In genomic region chr3:31374061-31374460, GRCm38 (mm10) we compare ENCODE assay signal across 12 mouse cellular contexts.
"Had no signal": no experiment of that assay in that cellular context is flagged by ENCODE, and none has a peak within 500 bp of the region (broad histone marks: within the 10 kb centered on the region; RNA-seq: fewer than 3 reads in every experiment).

No protein-coding gene starts in this region.

- DNase-seq: left cerebral cortex, postnatal 4 days; liver; liver, embryonic 13.5 days; liver, postnatal 0 days; lung, adult 18-20 months; lung, adult 2 months; lung, embryonic 14.5 days; lung, postnatal 10 days; lung, postnatal 14 days; lung, postnatal 36 days; lung, postnatal 4 days; midbrain, embryonic 14.5 days had no signal
